Mouse (Mus musculus): ENCODE results near the gene Hist1h4d.
"Not testable (repeated sequence)": the region's sequence is repeated elsewhere in the genome, so short reads cannot be mapped to it uniquely, and the experiment has no call there.

GRCm38 (mm10) chr13:23571504-23572217 is 9.7 kb upstream of the Hist1h4d start:
- 0 out of 2 replicates have a peak, but pooled peaks have one; percentile 6 for TF ChIP-seq POLR2A (IDR thresholded peaks at IDR 0.05; ENCODE audit: insufficient read depth, low read depth, low read length)
- not testable (repeated sequence) for TF ChIP-seq CTCF (IDR thresholded peaks at IDR 0.05); EP300 (IDR thresholded peaks at IDR 0.05; ENCODE audit: insufficient read depth, low read depth, low read length)

Data from heart, adult 2 months (tissue).